Mouse (Mus musculus) R1 (cell line): ENCODE data around the gene Naaladl1.
"Not testable (repeated sequence)": the region's sequence is repeated elsewhere in the genome, so short reads cannot be mapped to it uniquely, and the experiment has no call there.

ENCODE experiments used
- DNase-seq: peaks from one replicate; pipeline ENCODE4 v3.0.0-alpha.2; 2018; ENCODE audit warnings: low read depth, low spot score

The Naaladl1 gene

GRCm38 (mm10) chr19:6127760-6128341 lies 22.3 kb downstream of the Naaladl1 start, which contains the start of gene Snx15:
Gene Snx15, minus strand, starts transcription at chr19:6128304.
- DNase-seq: peak; percentile 99

GRCm38 (mm10) chr19:6130414-6131128 lies 25.0 kb downstream of the Naaladl1 start:
- not testable (repeated sequence) for DNase-seq

GRCm38 (mm10) chr19:6132171-6132827 lies 26.7 kb downstream of the Naaladl1 start:
- no peak for DNase-seq

GRCm38 (mm10) chr19:6133197-6133596 lies 27.6 kb downstream of the Naaladl1 start:
- DNase-seq: not testable (repeated sequence)

- DNase-seq: no peak
These were observed 30.8 kb downstream of the Naaladl1 start for GRCm38 (mm10) chr19:6136397-6136796.

GRCm38 (mm10) chr19:6139701-6140100 lies 34.1 kb downstream of the Naaladl1 start:
- DNase-seq: no peak

GRCm38 (mm10) chr19:6140374-6140677 lies 34.7 kb downstream of the Naaladl1 start:
- DNase-seq: no peak

- peak; percentile 98 for DNase-seq
These were observed 35.3 kb downstream of the Naaladl1 start, which contains the start of gene Batf2 for GRCm38 (mm10) chr19:6140678-6141393. Gene Batf2, plus strand, starts transcription at chr19:6140983.

GRCm38 (mm10) chr19:6141394-6141749 lies 35.8 kb downstream of the Naaladl1 start, which contains the start of gene Arl2:
Gene Arl2, minus strand, starts transcription at chr19:6141548.
- peak; percentile 98 for DNase-seq

- no peak for DNase-seq
These were observed 39.3 kb downstream of the Naaladl1 start for GRCm38 (mm10) chr19:6144842-6145241.

- DNase-seq: no peak
These were observed 49.6 kb downstream of the Naaladl1 start for GRCm38 (mm10) chr19:6155174-6155573.

GRCm38 (mm10) chr19:6156372-6156771 lies 50.8 kb downstream of the Naaladl1 start:
- no peak for DNase-seq

GRCm38 (mm10) chr19:6157220-6157619 lies 51.6 kb downstream of the Naaladl1 start:
- DNase-seq: no peak

- DNase-seq: peak; percentile 6
These were observed 58.4 kb downstream of the Naaladl1 start for GRCm38 (mm10) chr19:6163872-6164547.
